Mouse (Mus musculus) 3T3-L1 (cell line): ENCODE results near the gene Tbc1d10c.

Source experiments
- DNase-seq: peaks from one replicate; pipeline ENCODE4 v3.0.0-alpha.2; 2015; ENCODE audit warnings: low read depth, low spot score

Gene Tbc1d10c

GRCm38 (mm10) chr19:4192251-4192985, 1.3 kb upstream of the Tbc1d10c start:
- DNase-seq = peak; percentile 64

DNA sequence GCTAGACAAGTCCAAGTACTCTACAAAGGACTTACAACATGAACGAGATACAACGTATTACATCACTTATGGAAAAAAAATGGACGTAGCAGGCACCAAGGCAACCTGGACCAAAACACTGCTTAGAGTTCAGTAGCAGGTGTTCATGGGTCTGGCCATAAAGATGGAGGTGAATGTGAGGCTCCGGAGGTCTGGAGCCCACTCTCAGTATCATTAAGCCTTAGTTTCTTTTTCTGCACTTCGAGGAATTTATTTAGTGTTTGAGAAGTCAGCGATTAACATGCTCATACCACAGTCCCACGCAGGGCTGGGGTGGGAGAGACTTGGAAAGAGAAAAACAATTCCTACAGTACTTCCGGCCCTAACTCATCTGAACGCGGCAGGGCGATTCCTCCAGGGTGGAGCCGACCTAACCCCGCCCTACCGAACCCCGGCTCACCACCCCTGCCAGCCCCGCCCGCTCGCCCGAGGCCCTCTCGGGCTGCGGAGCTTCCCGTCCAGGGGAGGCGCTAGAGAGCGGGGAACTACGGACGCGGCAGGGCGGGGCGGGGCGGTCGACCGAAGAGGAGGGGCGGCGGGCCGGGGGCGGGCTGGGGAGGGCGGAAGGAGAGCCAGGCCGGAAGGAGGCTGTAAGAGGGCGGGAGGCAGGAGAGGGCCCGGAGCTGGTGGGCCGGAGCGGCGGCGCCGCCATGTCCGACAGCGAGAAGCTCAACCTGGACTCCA, 605 bp upstream of the Tbc1d10c start, which contains the start of gene Ppp1ca:
Ppp1ca (plus strand) TSS at position 538 of the 723 bp plus-strand sequence.
- peak; percentile 94 for DNase-seq

DNA sequence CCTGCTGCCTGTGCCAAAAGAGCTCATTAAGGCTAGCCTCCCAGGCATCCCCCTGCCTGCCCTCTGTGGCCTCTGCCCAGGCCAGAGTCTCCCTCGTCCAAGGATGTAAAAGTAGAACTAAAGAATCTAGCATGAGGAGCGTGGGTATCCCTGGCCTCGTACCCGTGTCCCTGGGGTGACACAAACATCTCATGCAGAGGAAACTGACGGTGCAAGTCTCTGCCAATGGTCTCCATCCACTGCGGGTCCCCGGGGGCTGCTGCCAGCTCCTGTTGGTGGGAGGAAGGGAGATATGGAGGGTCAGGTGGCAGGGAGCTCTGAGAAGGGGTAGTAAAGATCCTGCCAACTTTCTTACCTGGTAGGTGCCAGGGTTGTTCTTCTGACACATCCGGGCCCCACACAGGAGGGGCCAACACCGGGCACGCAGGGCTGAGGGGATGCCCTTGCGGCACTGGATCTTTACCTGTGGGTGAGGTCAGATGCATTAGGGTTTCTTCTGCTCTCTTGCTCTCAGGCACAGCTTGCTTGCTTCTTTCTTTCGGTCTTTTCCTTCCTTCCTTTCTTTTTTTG, 1.9 kb downstream of the Tbc1d10c start:
- no peak for DNase-seq

- DNase-seq = no peak
Measured at GRCm38 (mm10) chr19:4187303-4187702, 3.8 kb downstream of the Tbc1d10c start.

DNA sequence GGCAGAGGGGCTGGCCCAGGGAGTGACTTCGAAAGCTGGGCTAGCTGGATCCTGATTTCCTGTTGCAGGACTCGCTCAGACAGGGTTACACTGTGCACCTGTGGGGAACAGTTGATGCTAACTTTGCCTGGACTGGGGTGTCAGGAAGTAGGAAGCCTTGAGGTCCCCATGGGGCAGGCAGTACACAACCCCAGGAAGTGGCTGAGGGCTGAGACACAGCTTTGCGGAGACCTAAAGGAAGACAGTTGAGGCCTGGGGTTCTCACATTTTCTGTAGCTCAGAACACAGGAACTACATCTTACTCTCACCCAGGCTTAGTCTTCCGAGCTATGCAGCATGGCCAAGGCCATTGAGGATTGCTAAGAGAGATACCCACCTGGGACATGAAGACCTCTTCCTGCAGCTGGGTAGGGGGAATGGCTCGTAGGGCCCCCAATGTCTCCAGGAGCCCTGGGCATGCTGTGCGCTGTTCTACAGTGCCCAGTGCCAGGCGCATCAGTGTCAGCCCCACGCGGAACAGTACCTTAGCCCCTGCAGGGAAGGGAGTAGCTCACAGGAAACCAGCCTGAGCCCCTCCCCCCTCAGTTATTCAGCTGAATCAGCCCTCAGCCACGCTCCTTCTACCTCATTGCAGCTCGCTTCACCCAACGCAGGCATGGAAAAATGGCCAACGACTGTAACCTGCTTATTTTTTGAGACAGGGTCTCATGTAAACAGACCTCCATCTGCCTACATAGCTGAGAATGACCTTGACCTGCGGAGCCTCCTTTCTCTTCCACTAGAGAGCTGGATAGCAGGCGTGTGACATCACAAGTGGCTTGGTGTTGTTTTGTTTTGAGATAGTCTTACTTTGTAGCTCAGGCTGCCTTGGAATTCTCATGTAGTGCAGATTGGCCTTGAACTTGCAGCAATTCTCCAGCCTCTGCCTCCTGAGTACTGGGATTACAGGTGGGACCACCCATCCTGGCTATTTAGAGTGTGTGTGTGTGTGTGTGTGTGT, 5.8 kb downstream of the Tbc1d10c start:
- DNase-seq = no peak

DNA sequence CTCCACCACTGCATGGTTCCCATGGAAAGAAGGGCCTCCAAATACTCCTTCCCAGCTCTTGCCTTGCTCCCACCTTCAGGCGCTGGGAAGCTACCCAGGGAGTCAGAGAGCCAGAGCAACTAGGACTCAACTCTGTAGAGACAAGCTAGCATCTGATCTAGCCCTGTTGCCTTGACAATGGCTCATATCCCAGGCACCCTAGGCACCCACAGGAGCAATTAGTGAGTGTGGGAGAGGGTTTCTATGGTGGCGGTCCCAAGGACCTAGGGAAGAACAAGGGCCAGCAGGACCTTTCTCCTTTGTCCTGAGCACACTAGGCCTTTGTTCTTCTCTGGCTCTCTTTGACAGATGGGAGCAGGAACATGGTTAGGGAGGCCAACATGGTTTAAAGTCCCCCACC, 7.4 kb downstream of the Tbc1d10c start:
- no peak for DNase-seq

GRCm38 (mm10) chr19:4181892-4182291, 9.2 kb downstream of the Tbc1d10c start:
- peak; percentile 51 for DNase-seq

- DNase-seq = no peak
Measured at GRCm38 (mm10) chr19:4180411-4180810, 10.7 kb downstream of the Tbc1d10c start.

- DNase-seq = no peak
Measured at GRCm38 (mm10) chr19:4175368-4175947, 15.6 kb downstream of the Tbc1d10c start, which contains the start of gene Carns1. Carns1 (minus strand) TSS chr19:4175479.

DNA sequence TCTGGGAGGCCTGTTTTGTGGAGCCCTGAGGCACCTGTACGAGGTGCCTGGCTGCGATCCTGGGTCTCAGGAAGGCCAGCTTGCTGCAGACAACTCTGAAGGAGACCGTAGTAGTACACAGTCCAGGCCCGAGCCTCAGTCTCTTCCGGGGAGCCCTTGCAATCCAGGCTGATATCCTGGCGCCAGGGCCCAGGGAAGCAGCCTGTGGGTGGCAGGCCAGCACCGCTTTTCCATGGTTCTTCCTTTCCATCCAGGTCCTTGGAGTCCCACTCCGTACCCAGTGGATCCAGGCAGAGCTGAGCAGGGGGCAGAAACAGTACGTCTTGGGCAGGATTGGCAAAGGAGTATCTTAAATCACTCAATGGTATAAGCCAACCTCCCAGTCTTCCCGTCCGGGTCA, 18.2 kb downstream of the Tbc1d10c start:
- DNase-seq = no peak

DNA sequence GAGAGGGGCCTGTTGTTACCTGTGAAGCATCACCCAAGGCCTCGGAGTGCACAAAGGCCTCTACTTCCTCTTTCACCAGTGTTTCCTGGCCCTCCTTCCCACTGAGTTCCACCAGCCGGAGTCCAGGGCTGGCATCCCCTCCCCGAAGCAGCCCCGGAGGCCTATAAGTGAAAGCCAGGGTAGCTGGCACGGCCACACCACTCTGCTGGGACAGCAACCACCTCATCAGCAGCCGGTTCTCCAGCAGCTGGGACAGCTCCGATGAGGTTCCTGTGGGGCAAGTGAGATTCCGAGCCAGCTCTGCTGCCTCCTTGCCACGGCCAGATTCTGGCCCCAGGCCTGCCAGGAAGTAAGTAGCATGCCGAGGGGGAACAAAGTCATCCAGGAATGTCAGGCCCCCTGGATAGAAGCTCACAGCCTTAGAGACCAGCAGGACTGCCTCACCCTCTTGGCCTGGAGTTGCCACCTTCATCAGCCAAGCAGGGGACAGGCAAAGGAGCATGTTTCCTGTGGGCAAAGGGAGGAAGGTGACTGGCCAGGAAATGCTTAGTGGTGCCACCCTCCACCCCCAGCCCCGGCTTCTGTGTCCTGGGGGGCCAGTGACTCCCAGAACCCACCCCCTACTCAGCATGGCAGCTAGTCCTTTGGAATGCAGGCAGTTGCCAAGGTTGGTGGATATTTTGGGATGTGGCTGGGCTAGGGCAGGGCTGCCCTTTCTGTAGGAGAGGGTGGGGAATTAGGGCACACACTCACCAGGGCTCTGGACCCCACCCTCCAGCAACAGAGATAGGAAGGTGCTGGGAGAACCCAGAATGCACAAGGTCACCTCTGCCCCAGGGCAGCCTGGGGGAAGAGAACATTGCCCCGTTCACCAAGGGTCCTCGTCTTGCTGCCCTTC, 19.4 kb downstream of the Tbc1d10c start:
- DNase-seq = no peak

DNA sequence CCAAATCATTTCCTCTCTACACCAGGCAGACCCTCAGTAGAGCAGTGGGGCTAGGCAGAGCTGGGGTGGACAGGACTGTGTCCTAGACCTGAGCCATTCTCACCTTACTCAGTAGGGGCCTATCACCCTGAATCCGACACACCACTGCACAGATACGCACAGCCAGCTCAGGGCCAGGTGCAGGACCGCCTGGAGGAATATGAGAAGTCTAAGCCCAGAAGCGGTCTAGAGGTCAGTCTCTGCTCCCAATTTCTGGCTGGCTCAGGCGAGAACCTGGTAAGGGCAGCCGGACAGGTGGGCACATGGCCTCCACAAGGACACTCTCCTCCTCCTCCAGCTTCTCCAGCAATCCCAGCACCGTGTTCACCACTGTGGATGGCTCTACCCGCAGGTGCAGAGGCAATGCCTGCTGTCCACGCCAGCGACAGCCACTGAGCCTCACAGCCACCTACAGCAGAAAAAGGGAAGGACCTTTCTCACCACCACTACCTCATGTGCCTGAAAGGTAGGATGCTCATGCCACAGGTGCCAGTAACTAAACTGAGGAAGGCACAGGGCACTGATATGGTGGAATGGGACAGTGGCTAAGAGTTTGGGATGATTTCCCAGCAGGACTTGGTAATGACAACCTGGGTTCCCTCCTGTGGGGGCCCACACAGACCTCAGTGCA, 20.2 kb downstream of the Tbc1d10c start:
- DNase-seq = no peak

GRCm38 (mm10) chr19:4169810-4170209, 21.3 kb downstream of the Tbc1d10c start:
- no peak for DNase-seq

- peak; percentile 98 for DNase-seq
Measured at GRCm38 (mm10) chr19:4169378-4169784, 21.7 kb downstream of the Tbc1d10c start.

DNA sequence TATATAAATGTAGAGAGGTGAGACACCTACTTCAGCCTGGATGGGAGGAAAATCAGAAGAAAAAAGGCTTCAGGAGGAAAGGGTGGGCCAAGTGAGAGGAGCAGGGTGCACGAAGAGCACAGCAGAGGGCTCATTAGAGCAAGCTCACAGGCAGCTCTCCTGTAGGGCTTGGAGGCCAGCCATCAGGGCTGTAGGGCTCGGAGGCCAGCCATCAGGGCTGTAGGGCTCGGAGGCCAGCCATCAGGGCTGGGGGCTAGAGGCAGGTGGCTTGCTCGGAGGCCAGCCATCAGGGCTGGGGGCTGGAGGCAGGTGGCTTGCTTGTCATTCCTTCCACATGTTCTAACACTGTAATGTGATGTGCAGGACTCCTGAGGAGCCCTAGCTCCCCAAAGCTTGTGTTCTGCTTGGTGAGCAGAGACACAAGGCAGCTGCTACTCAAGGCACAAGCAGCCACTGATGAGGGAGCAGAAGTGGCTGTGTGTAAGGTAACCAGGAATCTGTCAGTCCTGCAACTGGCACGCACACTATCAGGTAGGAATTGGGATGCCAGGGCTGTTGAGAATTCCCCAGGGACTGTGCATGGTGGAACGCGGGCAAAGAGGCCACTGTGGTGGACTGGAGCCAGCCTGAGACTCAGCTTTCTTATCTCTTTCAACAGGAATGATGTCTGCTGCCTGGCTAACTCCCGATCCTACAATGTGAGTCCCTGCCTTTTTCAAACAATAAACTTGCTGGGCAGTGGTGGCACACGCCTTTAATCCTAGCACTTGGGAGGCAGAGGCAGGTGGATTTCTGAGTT, 24.2 kb downstream of the Tbc1d10c start:
- DNase-seq = no peak

- no peak for DNase-seq
Measured at GRCm38 (mm10) chr19:4164721-4165120, 26.4 kb downstream of the Tbc1d10c start.

DNA sequence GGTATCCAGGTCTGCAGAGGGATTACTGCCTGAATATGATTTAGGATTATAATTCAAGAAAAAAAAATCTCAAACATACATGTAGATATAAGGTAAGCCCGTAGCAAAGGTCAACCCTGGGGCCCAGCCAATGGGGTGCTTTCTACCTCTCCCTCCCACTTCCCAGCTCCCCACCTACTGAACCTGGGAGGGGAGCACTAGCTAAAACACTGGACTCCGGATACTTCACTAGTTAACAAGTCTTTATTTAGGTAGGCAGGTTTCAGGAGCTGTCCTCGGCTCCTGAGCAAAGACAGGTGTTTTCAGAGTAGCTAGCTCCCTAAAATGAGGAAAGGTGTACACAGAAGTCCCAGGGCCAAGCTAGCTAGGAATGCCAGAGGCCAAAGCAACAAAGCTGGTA, 27.0 kb downstream of the Tbc1d10c start:
- DNase-seq = no peak

DNA sequence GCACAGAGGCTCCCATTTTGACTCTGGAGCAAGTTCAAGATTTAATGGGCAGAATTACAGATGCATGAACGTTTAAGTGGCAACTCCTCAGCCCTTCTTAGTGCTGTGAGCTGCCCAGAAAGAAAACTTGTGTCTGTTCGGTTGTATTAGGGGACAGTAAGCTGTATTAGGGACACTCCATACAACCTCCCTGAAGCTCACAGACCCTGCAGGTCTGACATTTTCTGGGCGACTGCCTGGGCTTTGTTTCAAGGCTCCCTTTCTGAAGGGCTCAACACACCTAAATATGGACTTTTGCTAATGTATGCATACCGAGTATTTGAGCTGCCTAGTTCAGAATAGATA, 27.6 kb downstream of the Tbc1d10c start:
- DNase-seq = no peak
